Mouse (Mus musculus): ENCODE measurements around the gene Ms4a4b. TPM values are rescaled to one million over a fixed set of nuclear protein-coding genes. Genes with fewer than 3 reads are reported as not detected.
"Not testable (repeated sequence)": the region's sequence is repeated elsewhere in the genome, so short reads cannot be mapped to it uniquely, and the experiment has no call there.

Gene Ms4a4b
- polyA plus RNA-seq, 1 experiment from 2014 or later = not detected

DNA sequence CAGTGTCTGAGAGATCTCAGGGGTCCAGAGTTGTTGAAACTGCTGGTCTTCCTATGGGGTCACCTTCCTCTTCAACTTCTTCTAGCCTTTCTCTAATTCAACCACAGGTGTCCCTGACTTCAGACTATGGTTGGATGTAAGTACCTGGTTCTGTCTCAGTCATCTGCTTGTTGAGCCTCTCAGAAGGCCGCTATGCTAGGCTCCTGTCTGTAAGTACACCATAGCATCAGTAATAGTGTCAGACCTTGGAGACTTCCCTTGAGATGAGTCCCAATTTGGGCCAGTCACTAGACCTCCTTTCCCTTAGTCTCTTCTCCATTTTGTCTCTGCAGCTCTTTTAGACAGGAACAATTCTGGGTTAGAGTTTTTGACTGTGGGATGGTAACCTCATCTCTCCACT is 49.3 kb downstream of the Ms4a4b start:
- no peak for ATAC-seq (ENCODE audit: low FRiP score, low read depth)
- no peak overlapping the region for H3K4me2 ChIP-seq (replicated peaks)
- WGBS = 94% methylated on average over 1 of the region's 1 CpGs
- no peaks in the 10 kb centered on the region for H3K27me3 ChIP-seq (replicated peaks)
- no peaks in the 10 kb centered on the region for H3K36me3 ChIP-seq
- H3K4me3 ChIP-seq = no peak overlapping the region
- no peak overlapping the region for H3K9ac ChIP-seq
- no peaks in the 10 kb centered on the region for H3K4me1 ChIP-seq
- no peak overlapping the region for H3K27ac ChIP-seq
- H3K9me3 ChIP-seq = no peaks in the 10 kb centered on the region

DNA sequence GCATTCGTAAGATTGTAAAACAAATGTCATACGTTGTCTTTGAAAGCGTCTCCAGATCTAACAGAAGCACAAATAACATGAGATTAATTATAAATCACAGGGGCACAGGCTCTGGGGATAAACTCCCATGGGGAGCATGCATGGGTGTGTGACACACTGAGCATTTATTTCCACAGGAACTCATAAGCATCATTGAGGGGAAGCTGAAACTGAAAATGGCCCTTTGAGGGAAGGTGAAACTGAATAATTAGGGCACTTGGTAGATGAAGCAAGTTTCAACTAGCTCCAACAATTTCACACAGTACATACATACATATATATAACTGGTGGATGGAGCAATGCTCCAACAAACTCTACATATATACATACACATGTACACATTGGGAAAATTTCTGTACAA is 51.2 kb downstream of the Ms4a4b start:
- no peak overlapping the region for H3K27ac ChIP-seq
- no peak overlapping the region for H3K4me3 ChIP-seq
- H3K9me3 ChIP-seq = no peaks in the 10 kb centered on the region
- H3K27me3 ChIP-seq (replicated peaks) = no peaks in the 10 kb centered on the region
- no peak for ATAC-seq (ENCODE audit: low FRiP score, low read depth)
- no peaks in the 10 kb centered on the region for H3K36me3 ChIP-seq
- 90% methylated on average over 3 of the region's 3 CpGs for WGBS
- H3K9ac ChIP-seq = no peak overlapping the region
- H3K4me2 ChIP-seq (replicated peaks) = no peak overlapping the region
- H3K4me1 ChIP-seq = no peaks in the 10 kb centered on the region

DNA sequence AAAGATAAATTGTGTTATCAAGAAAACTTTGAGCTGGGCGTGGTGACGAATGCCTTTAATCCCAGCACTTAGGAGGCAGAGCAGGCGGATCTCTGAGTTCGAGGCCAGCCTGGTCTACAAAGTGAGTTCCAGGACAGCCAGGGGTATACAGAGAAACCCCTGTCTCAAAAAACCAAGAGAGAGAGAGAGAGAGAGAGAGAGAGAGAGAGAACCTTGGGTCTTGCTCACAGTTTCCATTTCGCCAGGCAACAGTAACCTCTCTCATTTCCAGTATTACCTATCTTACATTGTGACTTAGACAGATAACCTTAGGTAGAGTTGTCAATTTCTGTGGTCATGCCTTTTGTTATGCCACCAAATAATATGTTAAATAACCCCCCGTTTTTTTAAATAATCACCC is 53.0 kb downstream of the Ms4a4b start:
- no peak for ATAC-seq (ENCODE audit: low FRiP score, low read depth)
- no peak overlapping the region for H3K27ac ChIP-seq
- no peak overlapping the region for H3K4me3 ChIP-seq
- WGBS = 85% methylated on average over 6 of the region's 6 CpGs
- H3K27me3 ChIP-seq (replicated peaks) = no peaks in the 10 kb centered on the region
- H3K4me1 ChIP-seq = no peaks in the 10 kb centered on the region
- H3K4me2 ChIP-seq (replicated peaks) = no peak overlapping the region
- H3K9ac ChIP-seq = no peak overlapping the region
- H3K9me3 ChIP-seq = no peaks in the 10 kb centered on the region
- no peaks in the 10 kb centered on the region for H3K36me3 ChIP-seq

DNA sequence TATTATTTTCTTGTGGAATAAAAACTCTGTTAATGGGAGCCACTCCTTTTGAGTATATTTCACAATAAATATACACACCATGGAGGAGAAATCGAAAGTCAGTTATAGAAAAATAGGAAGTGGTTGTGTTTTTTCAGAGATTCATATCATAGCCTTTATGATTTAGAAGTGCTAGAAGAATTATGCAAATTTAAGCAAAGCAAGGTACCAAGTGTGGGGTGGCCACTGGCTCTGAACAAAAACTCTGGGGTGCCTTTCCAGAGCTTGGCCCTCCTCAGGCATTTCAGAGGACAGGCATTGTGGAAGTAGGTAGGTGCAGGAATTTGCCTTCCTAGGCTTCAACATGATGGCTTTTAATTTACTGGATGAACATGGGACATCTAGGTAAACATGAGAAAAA is 53.9 kb downstream of the Ms4a4b start:
- H3K4me2 ChIP-seq (replicated peaks); H3K9me3 ChIP-seq; H3K36me3 ChIP-seq; H3K9ac ChIP-seq; H3K27me3 ChIP-seq (replicated peaks); ATAC-seq (ENCODE audit: low FRiP score, low read depth); H3K27ac ChIP-seq; H3K4me3 ChIP-seq; H3K4me1 ChIP-seq: not testable (repeated sequence)
- WGBS = 82% methylated on average over 1 of the region's 1 CpGs

DNA sequence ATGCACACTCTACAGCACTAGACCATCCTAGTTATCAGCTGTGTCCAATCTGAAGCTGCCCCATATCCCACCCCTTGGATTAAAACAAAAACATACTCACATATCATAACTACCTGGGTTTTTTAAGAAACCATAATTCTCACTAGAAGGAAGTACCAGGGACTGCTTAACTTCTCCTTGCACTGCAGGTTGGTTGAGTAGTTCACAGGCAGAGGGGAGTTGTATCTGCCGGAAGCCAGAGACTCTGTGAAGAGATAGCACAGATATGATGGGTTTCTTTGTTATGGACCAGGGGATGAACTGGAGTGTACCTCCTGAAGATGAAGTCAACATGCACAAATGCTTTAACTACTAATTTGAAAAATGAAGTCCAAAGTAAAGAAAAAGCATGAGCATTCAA is 57.4 kb downstream of the Ms4a4b start:
- Histone ChIP-seq H3K27ac (no peak overlapping the region), H3K4me3 (no peak overlapping the region), H3K4me2 (replicated peaks) (no peak overlapping the region), H3K4me1 (no peaks in the 10 kb centered on the region), H3K36me3 (no peaks in the 10 kb centered on the region), H3K9me3 (no peaks in the 10 kb centered on the region), H3K9ac (no peak overlapping the region), H3K27me3 (replicated peaks) (no peaks in the 10 kb centered on the region)
- 100% methylated on average over 1 of the region's 1 CpGs for WGBS
- ATAC-seq (ENCODE audit: low FRiP score, low read depth) = no peak

DNA sequence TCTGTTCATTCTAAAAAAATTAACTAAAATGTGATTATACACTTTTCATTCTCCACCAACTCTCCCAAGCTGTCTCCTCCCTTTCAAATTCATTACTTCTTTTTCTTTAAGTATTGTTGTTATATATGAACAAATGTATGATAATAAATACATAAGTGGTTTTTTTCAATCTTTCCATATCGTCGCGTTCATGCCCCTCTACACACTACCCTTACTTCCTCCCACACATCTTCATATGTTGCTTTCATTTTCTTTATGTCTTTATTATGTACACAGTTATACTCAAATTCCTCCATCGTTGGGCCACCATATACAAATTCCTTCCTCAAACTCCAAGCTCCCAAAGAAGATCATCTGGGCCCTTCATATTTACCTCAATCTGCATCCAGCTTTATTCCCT is 58.0 kb downstream of the Ms4a4b start:
- no peaks in the 10 kb centered on the region for H3K27me3 ChIP-seq (replicated peaks)
- no peak overlapping the region for H3K9ac ChIP-seq
- 94% methylated on average over 4 of the region's 4 CpGs for WGBS
- H3K9me3 ChIP-seq = no peaks in the 10 kb centered on the region
- H3K36me3 ChIP-seq = no peaks in the 10 kb centered on the region
- H3K4me1 ChIP-seq = no peaks in the 10 kb centered on the region
- H3K27ac ChIP-seq = no peak overlapping the region
- no peak overlapping the region for H3K4me3 ChIP-seq
- ATAC-seq (ENCODE audit: low FRiP score, low read depth) = no peak
- H3K4me2 ChIP-seq (replicated peaks) = no peak overlapping the region

DNA sequence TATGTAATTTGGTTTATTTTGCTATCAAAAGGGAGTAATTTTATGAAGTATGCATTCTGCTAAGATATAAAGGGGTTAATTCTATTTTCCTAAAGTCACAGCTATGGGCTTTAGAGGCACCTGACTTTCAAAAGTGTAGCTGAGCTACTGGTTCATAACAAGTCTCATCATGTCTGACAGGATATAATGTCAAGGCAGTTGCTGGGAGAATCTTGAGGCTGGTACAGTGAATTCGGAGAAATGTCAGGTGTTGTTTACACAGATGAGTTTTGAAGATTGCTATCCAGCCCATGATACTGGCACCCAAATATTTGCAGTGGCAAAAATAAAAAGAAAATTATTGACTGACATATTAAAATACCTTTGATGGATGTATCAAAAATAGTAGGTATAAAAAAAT is 61.5 kb downstream of the Ms4a4b start:
- Histone ChIP-seq H3K4me1 (no peaks in the 10 kb centered on the region), H3K9ac (no peak overlapping the region), H3K27me3 (replicated peaks) (no peaks in the 10 kb centered on the region), H3K27ac (no peak overlapping the region), H3K9me3 (no peaks in the 10 kb centered on the region), H3K36me3 (no peaks in the 10 kb centered on the region), H3K4me2 (replicated peaks) (no peak overlapping the region), H3K4me3 (no peak overlapping the region)
- 83% methylated on average over 1 of the region's 1 CpGs for WGBS
- ATAC-seq (ENCODE audit: low FRiP score, low read depth) = no peak

DNA sequence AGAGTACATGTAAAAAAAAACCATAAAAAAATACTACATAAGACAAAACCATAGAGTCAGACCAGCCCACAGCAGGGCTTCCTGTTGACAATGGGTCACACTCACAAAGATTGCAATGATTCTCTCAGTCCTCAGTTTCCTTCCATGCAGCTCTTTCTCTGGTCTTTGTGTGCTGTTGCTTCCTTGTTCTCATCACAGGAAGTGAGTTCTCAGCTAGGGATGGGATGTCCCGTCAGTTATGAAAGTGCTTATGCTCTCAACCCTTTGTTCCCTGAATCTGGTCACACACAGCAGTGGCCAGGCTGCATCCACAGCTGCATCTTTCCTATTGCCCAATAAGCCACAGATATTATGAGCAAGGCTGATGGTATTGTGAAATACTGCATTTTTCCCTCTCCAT is 70.1 kb downstream of the Ms4a4b start:
- Histone ChIP-seq H3K4me3 (no peak overlapping the region), H3K9me3 (no peaks in the 10 kb centered on the region), H3K9ac (no peak overlapping the region), H3K4me1 (no peaks in the 10 kb centered on the region), H3K36me3 (no peaks in the 10 kb centered on the region), H3K4me2 (replicated peaks) (no peak overlapping the region), H3K27me3 (replicated peaks) (no peaks in the 10 kb centered on the region), H3K27ac (no peak overlapping the region)
- whole genome bisulfite sequencing = 86% methylated on average over 1 of the region's 1 CpGs
- no peak for ATAC-seq (ENCODE audit: low FRiP score, low read depth)

DNA sequence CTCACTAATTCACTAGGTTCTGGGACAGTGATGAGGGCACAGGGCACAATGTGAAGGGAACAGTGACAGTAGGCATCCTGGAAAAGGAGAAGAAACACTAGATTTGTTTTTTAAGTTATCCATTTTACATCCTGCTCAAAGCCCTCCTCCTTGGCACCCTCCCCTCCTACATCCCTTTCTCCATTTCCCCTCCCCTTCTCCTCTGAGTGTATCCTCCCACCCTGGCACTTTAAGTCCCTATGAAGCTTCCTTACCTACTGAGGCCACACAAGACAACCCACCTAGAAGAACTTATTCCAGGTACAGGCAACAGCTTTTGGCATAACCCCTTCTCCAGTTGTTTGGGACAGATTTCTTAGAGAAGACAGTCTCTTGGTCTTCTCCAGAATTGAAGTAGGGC is 72.9 kb downstream of the Ms4a4b start, which contains the start of gene Ms4a6b:
Gene Ms4a6b (plus strand): TSS at position 267 of the 400 bp plus-strand sequence.
- Histone ChIP-seq H3K4me3 (no peak within 1 kb of the TSS), H3K27ac (no peak within 1 kb of the TSS), H3K4me1 (no peaks in the 10 kb centered on the region), H3K9me3 (no peaks in the 10 kb centered on the region), H3K36me3 (no peaks in the 10 kb centered on the region), H3K4me2 (replicated peaks) (no peak within 1 kb of the TSS), H3K9ac (no peak within 1 kb of the TSS), H3K27me3 (replicated peaks) (no peaks in the 10 kb centered on the region)
- no peak for ATAC-seq (ENCODE audit: low FRiP score, low read depth)

Other genes with a start within 250 kb of the Ms4a4b start
- not detected in 2 replicates for gene Ms4a13, start 246.8 kb upstream of the Ms4a4b start, polyA plus RNA-seq (2016; fragmentation: Nextera tagmentation; extraction: Ambion mirVana)
- gene Ms4a12, start 211.1 kb upstream of the Ms4a4b start, polyA plus RNA-seq (2016; fragmentation: Nextera tagmentation; extraction: Ambion mirVana) = not detected in 2 replicates
- gene Ms4a1, start 177.3 kb upstream of the Ms4a4b start, polyA plus RNA-seq (2016; fragmentation: Nextera tagmentation; extraction: Ambion mirVana) = not detected in 2 replicates
- gene Ms4a5, start 159.7 kb upstream of the Ms4a4b start, polyA plus RNA-seq (2016; fragmentation: Nextera tagmentation; extraction: Ambion mirVana) = not detected in 2 replicates
- not detected in 2 replicates for gene Ms4a14, start 129.1 kb upstream of the Ms4a4b start, polyA plus RNA-seq (2016; fragmentation: Nextera tagmentation; extraction: Ambion mirVana)
- gene Ms4a7, start 107.4 kb upstream of the Ms4a4b start, polyA plus RNA-seq (2016; fragmentation: Nextera tagmentation; extraction: Ambion mirVana) = 1.8 and 2.1 TPM in 2 replicates
- gene Ms4a4a, start 68.0 kb upstream of the Ms4a4b start, polyA plus RNA-seq (2016; fragmentation: Nextera tagmentation; extraction: Ambion mirVana) = 2.6 and 3.1 TPM in 2 replicates
- gene Ms4a4c, start 38.8 kb upstream of the Ms4a4b start, polyA plus RNA-seq (2016; fragmentation: Nextera tagmentation; extraction: Ambion mirVana) = 0.11 and 0.42 TPM in 2 replicates
- 2.3 and 2.5 TPM in 2 replicates for gene Ms4a6c, start 25.8 kb downstream of the Ms4a4b start, polyA plus RNA-seq (2016; fragmentation: Nextera tagmentation; extraction: Ambion mirVana)
- gene Gm8369, start 42.4 kb downstream of the Ms4a4b start, polyA plus RNA-seq (2016; fragmentation: Nextera tagmentation; extraction: Ambion mirVana) = not detected in 2 replicates
- 2.1 and 2.6 TPM in 2 replicates for gene Ms4a6b, start 73.0 kb downstream of the Ms4a4b start, polyA plus RNA-seq (2016; fragmentation: Nextera tagmentation; extraction: Ambion mirVana)
- 0.26 TPM in 1 of 2 replicates, not detected in the other for gene Ms4a4d, start 93.2 kb downstream of the Ms4a4b start, polyA plus RNA-seq (2016; fragmentation: Nextera tagmentation; extraction: Ambion mirVana)
- gene Ms4a6d, start 161.3 kb downstream of the Ms4a4b start, polyA plus RNA-seq (2016; fragmentation: Nextera tagmentation; extraction: Ambion mirVana) = 2.0 and 2.4 TPM in 2 replicates
- gene Ms4a2, start 180.2 kb downstream of the Ms4a4b start, polyA plus RNA-seq (2016; fragmentation: Nextera tagmentation; extraction: Ambion mirVana) = 0.10 and 0.29 TPM in 2 replicates
- gene Ms4a3, start 197.3 kb downstream of the Ms4a4b start, polyA plus RNA-seq (2016; fragmentation: Nextera tagmentation; extraction: Ambion mirVana) = not detected in 2 replicates
- gene Oosp2, start 217.0 kb downstream of the Ms4a4b start, polyA plus RNA-seq (2016; fragmentation: Nextera tagmentation; extraction: Ambion mirVana) = not detected in 2 replicates
- not detected in 2 replicates for gene Oosp1, start 247.6 kb downstream of the Ms4a4b start, polyA plus RNA-seq (2016; fragmentation: Nextera tagmentation; extraction: Ambion mirVana)

Data from neural tube, embryonic 12.5 days (tissue).